12 mouse cellular contexts compared by ENCODE assay signal in genomic region chr14:75178384-75178793, GRCm38 (mm10). TPM values are rescaled to one million over a fixed set of nuclear protein-coding genes. Genes with fewer than 3 reads are reported as not detected.
A peak's percentile ranks its signal among the peaks of the same experiment; 100 is the strongest.
DNase-seq lines count a peak whose midpoint lies in the region; ATAC-seq and TF ChIP-seq lines count a peak whose summit lies in the region.
"Had no signal": no experiment of that assay in that cellular context is flagged by ENCODE, and none has a peak within 500 bp of the region (broad histone marks: within the 10 kb centered on the region; RNA-seq: fewer than 3 reads in every experiment).

No protein-coding gene starts in this region.

- peak overlapping the region; percentile 7; the same call in 1 of the 2 replicates for H3K4me2 ChIP-seq in embryonic facial prominence, embryonic 14.5 days (ENCODE audit: low read depth, low read length)
- peak overlapping the region; percentile 43 for H3K4me2 ChIP-seq in lung, postnatal 0 days (replicated peaks; ENCODE audit: low read depth, low read length)
- H3K4me2 ChIP-seq in stomach, postnatal 0 days (replicated peaks; ENCODE audit: low read depth) = 0 out of 2 replicates have a peak overlapping the region, but pooled peaks have one; percentile 23
- no peak overlapping the region for H3K4me2 ChIP-seq in forebrain, embryonic 15.5 days (replicated peaks)

- TF ChIP-seq EP300 in lung, postnatal 0 days (IDR thresholded peaks at IDR 0.05) = no peak
- no peak for TF ChIP-seq EP300 in stomach, postnatal 0 days (optimal IDR thresholded peaks at IDR 0.05)

- H3K9ac ChIP-seq in embryonic facial prominence, embryonic 14.5 days (ENCODE audit: low read depth, low read length) = no peak overlapping the region
- no peak overlapping the region for H3K9ac ChIP-seq in lung, postnatal 0 days (replicated peaks; ENCODE audit: low read depth)
- no peak overlapping the region for H3K9ac ChIP-seq in stomach, postnatal 0 days (ENCODE audit: low read length)
- H3K9ac ChIP-seq in forebrain, embryonic 15.5 days (replicated peaks) = no peak overlapping the region

- no peak for ATAC-seq in embryonic facial prominence, embryonic 14.5 days (ENCODE audit: low read depth)
- peak; percentile 54 for ATAC-seq in lung, postnatal 0 days
- peak; percentile 9; the same call in 1 of the 2 replicates for ATAC-seq in stomach, postnatal 0 days (ENCODE audit: low FRiP score, low TSS enrichment)
- ATAC-seq in forebrain, embryonic 15.5 days (replicated peaks) = no peak

- no peak overlapping the region for H3K27ac ChIP-seq in embryonic facial prominence, embryonic 14.5 days (replicated peaks; ENCODE audit: low read depth, low read length)
- H3K27ac ChIP-seq in lung, postnatal 0 days (ENCODE audit: low read length) = peak overlapping the region; percentile 78
- no peak overlapping the region for H3K27ac ChIP-seq in stomach, postnatal 0 days (replicated peaks)
- no peak overlapping the region for H3K27ac ChIP-seq in forebrain, embryonic 15.5 days (replicated peaks)

- H3K4me3 ChIP-seq in embryonic facial prominence, embryonic 14.5 days (ENCODE audit: low read depth, low read length) = no peak overlapping the region
- H3K4me3 ChIP-seq in lung, postnatal 0 days (ENCODE audit: low read depth, low read length) = peak overlapping the region; percentile 16
- H3K4me3 ChIP-seq in stomach, postnatal 0 days (ENCODE audit: low read depth, low read length) = no peak overlapping the region
- H3K4me3 ChIP-seq in forebrain, embryonic 15.5 days = no peak overlapping the region

- H3K9me3 ChIP-seq in embryonic facial prominence, embryonic 14.5 days (ENCODE audit: control insufficient read depth, low read length) = no peaks in the 10 kb centered on the region
- no peaks in the 10 kb centered on the region for H3K9me3 ChIP-seq in lung, postnatal 0 days (ENCODE audit: low read length)
- no peaks in the 10 kb centered on the region for H3K9me3 ChIP-seq in stomach, postnatal 0 days (ENCODE audit: control insufficient read depth, low read length)
- no peaks in the 10 kb centered on the region for H3K9me3 ChIP-seq in forebrain, embryonic 15.5 days

- no peaks in the 10 kb centered on the region for H3K4me1 ChIP-seq in embryonic facial prominence, embryonic 14.5 days (ENCODE audit: control insufficient read depth, insufficient read depth, low read length)
- peaks cover 9% of the 10 kb centered on the region; the same call in 1 of the 2 replicates for H3K4me1 ChIP-seq in lung, postnatal 0 days (ENCODE audit: insufficient read depth, low read depth, low read length)
- 0 out of 2 replicates have a peak, but pooled peaks cover 2% of the 10 kb centered on the region for H3K4me1 ChIP-seq in stomach, postnatal 0 days (replicated peaks; ENCODE audit: control insufficient read depth, insufficient read depth)
- no peaks in the 10 kb centered on the region for H3K4me1 ChIP-seq in forebrain, embryonic 15.5 days

- 74% methylated on average over 14 of the region's 14 CpGs for WGBS in embryonic facial prominence, embryonic 14.5 days
- WGBS in lung, postnatal 0 days = 54% methylated on average over 14 of the region's 14 CpGs
- 69% methylated on average over 14 of the region's 14 CpGs for WGBS in stomach, postnatal 0 days
- WGBS in forebrain, embryonic 15.5 days = 82% methylated on average over 14 of the region's 14 CpGs

- TF ChIP-seq CTCF in lung, postnatal 0 days (IDR thresholded peaks at IDR 0.05) = no peak
- no peak for TF ChIP-seq CTCF in stomach, postnatal 0 days (IDR thresholded peaks at IDR 0.05; ENCODE audit: low read depth)

- peak; percentile 93 for DNase-seq in heart, adult 11 months
- no peak for DNase-seq in heart, adult 8-10 months (ENCODE audit: low spot score)
- DNase-seq in embryonic facial prominence, embryonic 14.5 days (ENCODE audit: low spot score) = no peak
- peak; percentile 35 for DNase-seq in lung, postnatal 0 days (ENCODE audit: low spot score)
- no peak for DNase-seq in stomach, postnatal 0 days (ENCODE audit: low spot score)
- no peak for DNase-seq in cerebellum, adult 9-11 months
- DNase-seq in cerebellum, postnatal 10 days = no peak
- DNase-seq: cerebellum, adult 11 months; heart, adult 18-20 months; layer of hippocampus, postnatal 36 days had no signal

- H3K27me3 ChIP-seq in embryonic facial prominence, embryonic 14.5 days (replicated peaks; ENCODE audit: control insufficient read depth, insufficient read depth, low read length) = no peaks in the 10 kb centered on the region
- H3K27me3 ChIP-seq in lung, postnatal 0 days (replicated peaks; ENCODE audit: insufficient read depth, low read length) = no peaks in the 10 kb centered on the region
- no peaks in the 10 kb centered on the region for H3K27me3 ChIP-seq in stomach, postnatal 0 days (ENCODE audit: control insufficient read depth, insufficient read depth, low read length)
- no peaks in the 10 kb centered on the region for H3K27me3 ChIP-seq in forebrain, embryonic 15.5 days

- no peaks in the 10 kb centered on the region for H3K36me3 ChIP-seq in embryonic facial prominence, embryonic 14.5 days (ENCODE audit: control insufficient read depth, insufficient read depth, low read length)
- no peaks in the 10 kb centered on the region for H3K36me3 ChIP-seq in lung, postnatal 0 days (ENCODE audit: insufficient read depth, low read length)
- no peaks in the 10 kb centered on the region for H3K36me3 ChIP-seq in stomach, postnatal 0 days (ENCODE audit: control insufficient read depth, insufficient read depth, low read length)
- no peaks in the 10 kb centered on the region for H3K36me3 ChIP-seq in forebrain, embryonic 15.5 days

RNA-seq across cellular contexts. Expression of gene Lcp1, which starts 47.5 kb away (rescaled TPM):
- total RNA-seq in heart, adult 8-10 months (2022) = 10 to 100 TPM in 3 of 4 experiments, 1 to 10 TPM in 1; 8.8 to 14.3 (median 11.4) TPM
- polyA plus RNA-seq in embryonic facial prominence, embryonic 14.5 days (2014; fragmentation: Nextera tagmentation; extraction: Ambion mirVana) = 44.3 and 47.1 TPM in 2 replicates
- 73.7 and 89.5 TPM in 2 replicates for polyA plus RNA-seq in lung, postnatal 0 days (2015; fragmentation: Nextera tagmentation; extraction: Ambion mirVana)
- 28.9 and 30.5 TPM in 2 replicates for polyA plus RNA-seq in stomach, postnatal 0 days (2015; fragmentation: Nextera tagmentation; extraction: Ambion mirVana)
- polyA plus RNA-seq in forebrain, embryonic 15.5 days (2015; fragmentation: Nextera tagmentation; extraction: Ambion mirVana) = 11.2 and 12.4 TPM in 2 replicates

RNA-seq across cellular contexts. Expression of gene Lrrc63, which starts 47.7 kb away (rescaled TPM):
- not detected for total RNA-seq in heart, adult 8-10 months (2022)
- not detected in 2 replicates for polyA plus RNA-seq in embryonic facial prominence, embryonic 14.5 days (2014; fragmentation: Nextera tagmentation; extraction: Ambion mirVana)
- polyA plus RNA-seq in lung, postnatal 0 days (2015; fragmentation: Nextera tagmentation; extraction: Ambion mirVana) = 0.06 and 0.17 TPM in 2 replicates
- polyA plus RNA-seq in stomach, postnatal 0 days (2015; fragmentation: Nextera tagmentation; extraction: Ambion mirVana) = 0.04 TPM in 1 of 2 replicates, not detected in the other
- polyA plus RNA-seq in forebrain, embryonic 15.5 days (2015; fragmentation: Nextera tagmentation; extraction: Ambion mirVana) = not detected in 2 replicates
- total RNA-seq: heart, adult 18-20 months; layer of hippocampus, postnatal 36 days had no signal
- polyA plus RNA-seq: neural tube, embryonic 14.5 days had no signal

Comparison
In these comparisons a context has a peak if more than half of its experiments do, and no peak if none do; other contexts are left out.
1. DNase-seq: peak in heart, adult 11 months (single experiment) and lung, postnatal 0 days (single experiment); none in heart, adult 8-10 months (single experiment), embryonic facial prominence, embryonic 14.5 days (single experiment), stomach, postnatal 0 days (single experiment), cerebellum, adult 9-11 months (single experiment) and cerebellum, postnatal 10 days (0 of 2).
2. ATAC-seq: peak in lung, postnatal 0 days (single experiment) and stomach, postnatal 0 days (single experiment); none in embryonic facial prominence, embryonic 14.5 days (single experiment) and forebrain, embryonic 15.5 days (single experiment).